Mouse (Mus musculus): ENCODE results near the gene Pex16. TPM values are rescaled to one million over a fixed set of nuclear protein-coding genes. Genes with fewer than 3 reads are reported as not detected.

Gene Pex16
- polyA plus RNA-seq (2015; fragmentation: Nextera tagmentation; extraction: Ambion mirVana) = 39.1 and 39.7 TPM in 2 replicates

DNA sequence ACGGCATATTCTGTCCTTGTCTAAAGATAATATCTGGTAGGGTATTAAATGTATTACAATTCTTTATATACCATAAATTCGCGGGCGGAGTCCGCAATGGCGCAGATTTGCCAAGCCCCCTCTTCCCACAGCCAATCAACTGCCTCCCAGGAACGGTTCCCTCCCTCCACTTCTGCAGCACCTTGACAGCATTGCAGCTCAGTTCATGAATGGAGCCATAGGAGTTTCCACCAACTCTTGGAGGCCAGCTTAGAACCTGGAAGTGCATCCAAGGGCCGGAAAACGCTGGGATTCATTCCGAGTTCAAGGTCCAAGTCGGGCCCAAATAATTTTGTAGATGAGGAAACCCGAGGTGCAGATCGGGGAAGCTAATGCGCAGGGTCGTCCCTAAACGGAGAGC, at the start of gene Pex16, which contains the start of gene Large2:
TSS of gene Pex16 (plus strand) at position 163 of the 400 bp plus-strand sequence.
TSS of gene Large2 (minus strand) at position 356 of the 400 bp plus-strand sequence.
- Histone ChIP-seq H3K36me3 (peaks cover 17% of the 10 kb centered on the region), H3K4me2 (peak within 1 kb of the TSS; percentile 92), H3K4me1 (peaks cover 62% of the 10 kb centered on the region), H3K4me3 (replicated peaks) (peak within 1 kb of the TSS; percentile 81), H3K9me3 (replicated peaks) (no peaks in the 10 kb centered on the region), H3K27ac (replicated peaks) (peak within 1 kb of the TSS; percentile 86), H3K9ac (replicated peaks) (peak within 1 kb of the TSS; percentile 85), H3K27me3 (replicated peaks) (peaks cover 25% of the 10 kb centered on the region)
- WGBS = 5% methylated on average over 16 of the region's 16 CpGs
- ATAC-seq (ENCODE audit: low FRiP score) = peak; percentile 69

DNA sequence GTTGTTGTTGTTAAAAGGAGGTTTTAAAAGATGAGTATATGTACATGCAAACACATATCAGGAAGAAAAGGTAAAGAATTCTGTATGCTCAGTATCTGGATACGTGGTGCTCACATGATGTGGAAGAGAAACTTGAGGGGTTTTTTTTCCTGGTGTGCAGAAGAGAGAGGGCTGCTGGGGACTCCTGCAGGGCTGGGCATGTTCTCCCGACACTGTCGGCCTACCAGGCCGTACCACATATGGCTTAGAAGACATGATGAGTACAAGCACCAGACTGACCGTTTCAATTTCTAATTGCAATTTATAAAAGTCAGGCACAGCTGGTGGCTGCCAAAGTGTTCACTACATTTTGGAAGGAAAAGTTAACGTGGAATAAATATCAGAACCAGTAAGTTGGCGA, 48.8 kb upstream of the Pex16 start:
- Histone ChIP-seq H3K36me3 (peaks cover 40% of the 10 kb centered on the region), H3K27me3 (replicated peaks) (no peaks in the 10 kb centered on the region), H3K27ac (replicated peaks) (no peak overlapping the region), H3K4me1 (no peaks in the 10 kb centered on the region), H3K9ac (replicated peaks) (no peak overlapping the region), H3K4me2 (no peak overlapping the region), H3K4me3 (replicated peaks) (no peak overlapping the region), H3K9me3 (replicated peaks) (no peaks in the 10 kb centered on the region)
- no peak for ATAC-seq (ENCODE audit: low FRiP score)
- WGBS = 84% methylated on average over 7 of the region's 7 CpGs

DNA sequence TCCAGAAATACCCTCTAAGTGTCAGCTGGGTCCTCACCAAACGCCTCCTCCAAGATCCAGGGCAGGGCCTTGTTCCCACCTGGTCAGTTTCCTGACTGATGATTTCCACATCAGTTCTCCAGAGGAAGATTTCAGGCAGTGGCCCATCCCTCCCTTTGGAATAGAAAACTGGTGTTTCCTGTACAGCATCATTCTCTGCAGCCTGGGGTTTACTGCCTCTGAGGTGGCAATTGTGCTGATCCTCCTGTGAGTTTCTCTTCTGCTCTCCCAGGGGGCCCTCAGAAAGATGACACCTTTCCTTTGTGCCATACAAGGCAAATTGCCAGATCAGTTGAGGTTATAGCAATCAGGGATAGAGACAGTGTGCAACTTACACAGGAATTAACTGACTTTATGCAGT, 48.3 kb upstream of the Pex16 start:
- no peaks in the 10 kb centered on the region for H3K4me1 ChIP-seq
- peaks cover 43% of the 10 kb centered on the region for H3K36me3 ChIP-seq
- no peak overlapping the region for H3K4me2 ChIP-seq
- H3K9me3 ChIP-seq (replicated peaks) = no peaks in the 10 kb centered on the region
- 64% methylated on average over 1 of the region's 1 CpGs for WGBS
- no peaks in the 10 kb centered on the region for H3K27me3 ChIP-seq (replicated peaks)
- no peak overlapping the region for H3K9ac ChIP-seq (replicated peaks)
- no peak overlapping the region for H3K4me3 ChIP-seq (replicated peaks)
- H3K27ac ChIP-seq (replicated peaks) = no peak overlapping the region
- no peak for ATAC-seq (ENCODE audit: low FRiP score)

DNA sequence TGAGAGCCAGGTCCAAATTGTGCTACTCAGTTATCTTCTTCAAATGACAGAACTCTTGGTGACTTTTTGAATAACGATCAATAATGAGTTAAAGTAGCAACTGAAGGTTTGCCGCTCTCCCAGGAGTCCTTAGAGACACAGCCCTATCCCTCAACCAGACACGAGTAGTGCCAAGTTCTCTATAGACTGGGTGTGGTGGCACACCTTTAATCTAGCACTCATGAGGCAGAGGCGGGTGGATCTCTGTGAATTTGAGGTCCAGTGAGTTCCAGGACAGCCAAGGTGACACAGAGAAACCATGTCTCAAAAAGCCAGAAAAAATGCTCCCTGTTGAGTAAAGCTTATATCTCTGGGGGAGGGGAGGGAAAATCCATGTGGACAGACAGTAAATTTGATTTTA, 46.9 kb upstream of the Pex16 start:
- no peaks in the 10 kb centered on the region for H3K9me3 ChIP-seq (replicated peaks)
- WGBS = 93% methylated on average over 4 of the region's 4 CpGs
- H3K36me3 ChIP-seq = peaks cover 40% of the 10 kb centered on the region
- no peak overlapping the region for H3K27ac ChIP-seq (replicated peaks)
- ATAC-seq (ENCODE audit: low FRiP score) = no peak
- no peak overlapping the region for H3K4me2 ChIP-seq
- H3K4me3 ChIP-seq (replicated peaks) = no peak overlapping the region
- H3K9ac ChIP-seq (replicated peaks) = no peak overlapping the region
- H3K27me3 ChIP-seq (replicated peaks) = no peaks in the 10 kb centered on the region
- no peaks in the 10 kb centered on the region for H3K4me1 ChIP-seq

DNA sequence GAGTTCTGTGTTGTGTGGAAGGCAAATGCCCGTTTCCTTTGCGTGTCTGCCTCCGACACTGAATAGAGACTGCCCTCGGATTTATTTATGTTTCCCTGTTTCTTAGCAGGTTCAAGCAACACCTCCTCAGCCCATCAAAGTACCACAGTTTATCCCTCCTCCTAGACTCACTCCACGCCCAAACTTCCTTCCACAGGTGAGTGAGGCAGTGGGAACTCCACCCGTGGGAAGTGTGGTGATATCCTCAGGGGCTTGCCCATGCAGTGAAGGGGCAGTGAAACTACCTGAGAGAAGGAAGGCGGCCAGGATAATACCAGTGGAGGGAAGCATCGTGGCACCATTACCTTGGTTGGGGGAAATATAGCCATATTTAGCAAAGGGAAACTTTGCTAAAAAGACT, 46.3 kb upstream of the Pex16 start:
- Histone ChIP-seq H3K36me3 (peaks cover 42% of the 10 kb centered on the region), H3K4me1 (no peaks in the 10 kb centered on the region), H3K27ac (replicated peaks) (no peak overlapping the region), H3K27me3 (replicated peaks) (no peaks in the 10 kb centered on the region), H3K4me3 (replicated peaks) (no peak overlapping the region), H3K9me3 (replicated peaks) (no peaks in the 10 kb centered on the region), H3K9ac (replicated peaks) (no peak overlapping the region), H3K4me2 (no peak overlapping the region)
- ATAC-seq (ENCODE audit: low FRiP score) = no peak
- WGBS = 94% methylated on average over 8 of the region's 8 CpGs

DNA sequence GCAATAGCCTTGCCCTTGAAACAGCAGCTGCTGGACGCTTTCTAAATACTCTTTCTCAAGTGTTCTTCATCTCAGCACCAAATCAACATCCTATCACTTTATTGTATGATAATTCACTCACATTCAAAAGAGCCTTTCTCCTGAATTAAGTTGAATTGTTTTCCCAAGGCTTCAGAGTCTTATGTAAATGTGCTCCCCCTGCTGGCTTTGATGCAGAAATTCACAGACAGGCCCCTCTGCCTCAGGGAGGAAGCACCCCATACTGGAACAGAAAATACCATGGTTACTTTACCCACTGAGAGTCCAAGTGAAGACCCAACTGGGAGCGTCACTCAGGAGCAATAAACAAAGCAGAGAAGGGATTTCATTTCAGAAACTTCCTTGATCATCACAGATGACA, 43.6 kb upstream of the Pex16 start:
- no peaks in the 10 kb centered on the region for H3K9me3 ChIP-seq (replicated peaks)
- H3K27me3 ChIP-seq (replicated peaks) = no peaks in the 10 kb centered on the region
- no peak overlapping the region for H3K9ac ChIP-seq (replicated peaks)
- ATAC-seq (ENCODE audit: low FRiP score) = no peak
- no peaks in the 10 kb centered on the region for H3K4me1 ChIP-seq
- 50% methylated on average over 2 of the region's 2 CpGs for WGBS
- H3K4me2 ChIP-seq = no peak overlapping the region
- H3K27ac ChIP-seq (replicated peaks) = no peak overlapping the region
- H3K4me3 ChIP-seq (replicated peaks) = no peak overlapping the region
- H3K36me3 ChIP-seq = peaks cover 54% of the 10 kb centered on the region

DNA sequence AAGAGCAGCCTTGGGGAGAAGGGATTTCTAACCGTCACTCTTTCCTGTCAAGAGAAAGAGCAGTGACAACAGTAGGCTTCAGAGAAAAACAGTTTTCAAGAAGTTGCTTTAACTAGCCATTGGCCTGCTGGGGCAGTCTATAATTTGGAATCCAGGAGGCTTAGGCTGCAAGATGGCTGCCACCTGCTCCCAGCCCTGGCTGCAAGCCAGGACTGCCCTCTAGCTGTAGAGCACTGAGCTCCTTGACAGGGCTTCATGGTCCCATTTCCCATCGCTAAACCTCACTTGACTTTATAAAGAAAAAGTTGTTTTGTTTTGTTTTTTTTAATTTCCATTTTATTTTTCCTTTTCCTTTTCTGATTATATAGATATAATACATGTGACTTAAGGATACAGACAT, 43.1 kb upstream of the Pex16 start:
- WGBS = 81% methylated on average over 2 of the region's 2 CpGs

DNA sequence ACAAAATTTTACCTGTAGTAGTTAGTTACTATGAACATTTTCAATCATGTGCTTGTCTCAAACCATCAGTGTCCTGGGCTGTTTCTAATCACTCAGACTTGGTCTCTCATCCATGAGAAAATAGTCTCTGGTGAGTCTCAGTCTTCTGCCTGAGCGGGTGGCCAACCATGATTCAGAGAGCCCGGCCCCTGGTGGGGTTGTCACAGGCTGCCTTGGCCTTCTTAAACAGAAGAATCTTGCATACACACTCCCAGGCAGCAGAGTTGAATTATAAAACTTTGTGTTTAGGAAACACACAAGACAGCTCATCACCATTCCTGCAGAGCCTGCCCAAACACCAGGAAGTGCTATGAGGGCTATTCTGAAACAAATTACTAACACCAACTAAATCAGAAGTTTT, 42.6 kb upstream of the Pex16 start:
- Histone ChIP-seq H3K9ac (replicated peaks) (no peak overlapping the region), H3K27ac (replicated peaks) (no peak overlapping the region), H3K36me3 (peaks cover 54% of the 10 kb centered on the region), H3K27me3 (replicated peaks) (no peaks in the 10 kb centered on the region), H3K9me3 (replicated peaks) (no peaks in the 10 kb centered on the region), H3K4me3 (replicated peaks) (no peak overlapping the region), H3K4me2 (no peak overlapping the region), H3K4me1 (no peaks in the 10 kb centered on the region)
- no peak for ATAC-seq (ENCODE audit: low FRiP score)
- WGBS = 97% methylated on average over 2 of the region's 2 CpGs

More for the DNA sequence above, 43.1 kb upstream of the Pex16 start:
- no peaks in the 10 kb centered on the region for H3K9me3 ChIP-seq (replicated peaks)
- no peak for ATAC-seq (ENCODE audit: low FRiP score)
- H3K4me2 ChIP-seq = no peak overlapping the region
- H3K27me3 ChIP-seq (replicated peaks) = no peaks in the 10 kb centered on the region
- H3K4me3 ChIP-seq (replicated peaks) = no peak overlapping the region
- H3K36me3 ChIP-seq = peaks cover 54% of the 10 kb centered on the region
- H3K4me1 ChIP-seq = no peaks in the 10 kb centered on the region
- H3K27ac ChIP-seq (replicated peaks) = no peak overlapping the region
- H3K9ac ChIP-seq (replicated peaks) = no peak overlapping the region

DNA sequence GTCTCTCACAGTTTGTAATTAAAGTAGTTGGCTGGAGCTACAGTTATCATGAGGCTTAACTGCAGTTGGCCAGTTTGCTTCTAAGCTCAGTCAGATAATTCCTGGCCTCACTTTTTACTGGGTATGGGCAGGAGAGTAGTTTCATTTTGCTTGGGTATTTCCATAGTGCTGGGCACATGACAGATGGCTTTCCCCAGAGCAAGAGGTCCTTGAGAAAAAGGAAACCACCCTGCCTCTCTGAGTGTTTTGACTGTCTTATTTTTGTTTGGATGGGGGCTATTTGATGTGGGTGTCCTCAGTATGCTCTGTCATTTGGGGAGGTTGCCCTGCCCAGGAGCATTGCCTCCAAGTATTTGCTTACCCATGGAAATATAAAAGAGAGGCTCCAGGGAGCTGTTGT, 32.1 kb upstream of the Pex16 start:
- H3K36me3 ChIP-seq = peaks cover 24% of the 10 kb centered on the region

DNA sequence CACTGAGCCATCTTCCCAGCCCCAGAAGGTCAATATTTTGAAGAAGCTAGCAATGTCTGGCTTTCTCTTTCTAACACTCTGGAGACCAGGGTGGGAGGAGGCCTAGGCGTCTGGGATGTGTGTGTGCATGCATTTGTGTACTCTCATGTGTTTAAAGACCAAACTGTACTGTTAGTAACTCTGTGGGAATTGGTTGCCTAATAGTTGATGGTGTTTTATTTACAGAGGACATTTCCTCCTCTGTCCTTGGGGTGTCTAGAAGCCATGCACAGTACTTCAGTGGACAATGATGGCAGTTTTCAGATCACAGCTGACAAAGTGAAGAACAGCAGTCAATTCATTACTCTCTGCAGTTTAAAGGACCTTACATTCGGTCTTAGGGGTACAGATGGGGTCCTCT, 27.3 kb upstream of the Pex16 start:
- Histone ChIP-seq H3K4me2 (no peak overlapping the region), H3K4me1 (peaks cover 21% of the 10 kb centered on the region), H3K27me3 (replicated peaks) (no peaks in the 10 kb centered on the region), H3K27ac (replicated peaks) (no peak overlapping the region), H3K9ac (replicated peaks) (no peak overlapping the region), H3K36me3 (peaks cover 51% of the 10 kb centered on the region), H3K4me3 (replicated peaks) (no peak overlapping the region), H3K9me3 (replicated peaks) (no peaks in the 10 kb centered on the region)
- ATAC-seq (ENCODE audit: low FRiP score) = no peak
- WGBS = 87% methylated on average over 2 of the region's 2 CpGs

More for the DNA sequence above, 32.1 kb upstream of the Pex16 start:
- Histone ChIP-seq H3K9me3 (replicated peaks) (no peaks in the 10 kb centered on the region), H3K27me3 (replicated peaks) (no peaks in the 10 kb centered on the region), H3K9ac (replicated peaks) (no peak overlapping the region), H3K4me2 (no peak overlapping the region), H3K4me3 (replicated peaks) (no peak overlapping the region), H3K27ac (replicated peaks) (no peak overlapping the region), H3K4me1 (no peaks in the 10 kb centered on the region)
- no peak for ATAC-seq (ENCODE audit: low FRiP score)

DNA sequence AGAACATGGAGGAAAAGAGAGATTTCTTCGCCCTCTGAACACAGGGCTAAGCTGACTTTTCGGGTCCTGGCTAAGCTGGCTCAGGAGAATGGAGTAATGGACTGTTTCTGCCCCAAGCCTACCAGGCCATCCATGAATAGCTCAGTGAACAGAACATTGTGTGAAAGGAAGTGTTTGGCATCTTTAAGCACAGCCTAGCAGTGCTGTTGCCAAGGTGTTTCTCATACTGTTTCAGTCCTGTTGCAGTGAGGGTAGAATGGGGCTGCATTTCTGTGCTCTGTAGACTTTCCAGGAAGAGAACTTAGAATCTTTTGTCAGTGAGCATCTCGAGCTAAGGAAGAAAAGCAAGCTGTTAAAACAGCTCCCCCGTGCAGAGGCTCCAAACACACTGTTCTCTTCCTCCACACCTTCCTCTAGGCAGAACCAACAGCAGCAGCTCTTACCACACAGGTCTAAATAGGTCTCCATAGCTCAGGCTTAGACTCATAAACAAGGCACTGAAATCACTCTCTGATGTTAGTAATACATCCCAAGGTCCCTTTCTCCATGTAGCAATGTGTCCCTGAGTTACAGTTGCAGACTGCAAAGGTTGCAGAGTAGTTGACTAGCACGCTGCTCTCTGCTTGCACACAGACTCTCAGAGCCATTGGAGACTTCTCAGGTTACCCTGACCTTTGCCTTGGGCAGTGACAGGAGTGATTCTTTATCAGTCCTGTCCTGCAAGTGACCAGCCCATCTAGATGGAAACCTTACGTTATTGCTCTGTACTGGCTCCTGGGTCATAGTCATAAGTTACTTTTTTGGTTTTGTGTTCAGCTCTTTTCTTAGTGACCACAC, 24.7 kb upstream of the Pex16 start:
- Histone ChIP-seq H3K4me2 (no peak overlapping the region), H3K9me3 (replicated peaks) (no peaks in the 10 kb centered on the region), H3K4me3 (replicated peaks) (no peak overlapping the region), H3K9ac (replicated peaks) (no peak overlapping the region), H3K27me3 (replicated peaks) (no peaks in the 10 kb centered on the region), H3K4me1 (peaks cover 25% of the 10 kb centered on the region), H3K27ac (replicated peaks) (peak overlapping the region; percentile 54), H3K36me3 (peaks cover 53% of the 10 kb centered on the region)
- peak; percentile 54; the same call in 1 of the 2 replicates for ATAC-seq (ENCODE audit: low FRiP score)
- 68% methylated on average over 6 of the region's 6 CpGs for WGBS

DNA sequence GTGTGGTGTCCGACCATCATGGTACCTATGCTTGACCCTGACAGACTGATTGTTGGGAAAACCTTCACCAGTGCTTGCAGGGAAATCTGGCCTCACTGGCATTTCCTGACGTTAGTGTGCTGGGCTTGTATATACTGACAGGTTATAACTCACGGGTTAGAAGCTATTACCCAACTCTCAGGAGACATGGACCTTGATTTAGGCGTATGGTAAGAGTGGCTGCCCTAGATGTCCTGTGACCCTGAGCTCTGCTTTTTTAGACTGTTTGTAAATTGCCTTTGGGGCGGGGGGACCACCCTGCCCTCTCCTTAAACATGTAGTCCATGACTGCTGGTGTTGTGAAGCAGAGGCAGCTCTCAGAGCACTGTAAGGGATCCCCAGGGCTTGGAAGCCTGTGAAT, 23.8 kb upstream of the Pex16 start:
- H3K36me3 ChIP-seq = peaks cover 46% of the 10 kb centered on the region
- peaks cover 33% of the 10 kb centered on the region for H3K4me1 ChIP-seq
- no peak overlapping the region for H3K4me2 ChIP-seq
- no peak overlapping the region for H3K9ac ChIP-seq (replicated peaks)
- no peaks in the 10 kb centered on the region for H3K9me3 ChIP-seq (replicated peaks)
- H3K27me3 ChIP-seq (replicated peaks) = no peaks in the 10 kb centered on the region
- H3K4me3 ChIP-seq (replicated peaks) = no peak overlapping the region
- H3K27ac ChIP-seq (replicated peaks) = no peak overlapping the region; the same call in 1 of the 2 replicates
- 71% methylated on average over 5 of the region's 5 CpGs for WGBS
- ATAC-seq (ENCODE audit: low FRiP score) = no peak
